Mouse (Mus musculus) CH12.LX (cell line): Measurements from ENCODE around the gene Lrig2.

Source experiments
- EP300 ChIP-seq: IDR thresholded peaks from 2 replicates; pipeline ENCODE4 v1.6.1; 2011; ENCODE audit warnings: low read length, improper control_type of control experiment
- POLR2AphosphoS2 ChIP-seq: IDR thresholded peaks from 2 replicates; pipeline ENCODE4 v1.6.1; 2011; ENCODE audit warnings: low read depth, low read length, improper control_type of control experiment

DNA sequence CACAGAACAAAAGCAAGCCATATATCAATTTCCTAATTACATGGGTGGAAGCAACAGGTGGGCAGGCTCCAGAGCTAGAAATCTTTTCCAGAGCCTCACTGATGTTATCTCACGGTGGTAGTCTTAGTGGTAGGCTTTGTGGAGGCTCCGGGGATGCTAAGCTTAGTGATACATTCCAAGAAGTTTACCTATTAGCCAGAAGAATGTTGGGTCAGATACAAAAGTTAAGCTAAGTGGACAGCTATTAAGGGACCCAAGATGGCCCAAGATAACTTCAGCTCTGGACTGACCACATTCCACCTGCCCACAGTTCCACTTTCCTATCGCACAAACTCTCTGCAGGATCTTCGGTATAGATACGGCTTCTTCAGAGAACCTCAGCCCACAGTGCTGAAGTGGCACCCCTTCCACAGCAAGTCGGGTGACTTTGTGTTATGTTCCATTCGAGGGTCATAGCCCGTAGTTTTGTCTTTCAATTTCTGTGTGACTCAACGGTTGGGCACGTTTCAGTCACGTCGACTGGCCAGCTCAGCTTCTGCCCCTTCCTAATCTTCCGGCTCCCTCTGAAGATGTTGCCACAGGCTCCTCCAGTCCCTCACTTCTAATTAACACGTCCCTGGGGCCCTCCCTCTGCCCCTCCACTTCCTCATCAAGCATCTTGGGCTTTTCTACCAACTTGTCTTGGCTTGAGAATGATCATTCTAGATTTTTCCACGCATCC, 36.8 kb upstream of the Lrig2 start:
- TF ChIP-seq EP300 (no peak), POLR2AphosphoS2 (no peak)
